Mouse (Mus musculus) heart, embryonic 16.5 days (tissue): ENCODE measurements around the gene Mansc4. TPM values are rescaled to one million over a fixed set of nuclear protein-coding genes. Genes with fewer than 3 reads are reported as not detected.

Source experiments
- ATAC-seq: fragments of 200-750 bp; cut with Nextera tagmentation; replicated peaks from 2 replicates; pipeline ENCODE4 v1.8.0; 2017; ENCODE audit warnings: moderate number of reproducible peaks; ENCODE audit not compliant: insufficient read depth, low FRiP score; ENCODE audit errors: extremely low read depth
- H3K27ac ChIP-seq: fragments of 300-500 bp; sonication (generic); 2 replicates; pipeline ENCODE4 v1.5.1; 2014; ENCODE audit warnings: mild to moderate bottlenecking, low read length, control low read depth, moderate library complexity
- H3K27me3 ChIP-seq: fragments of 300-500 bp; sonication (generic); 2 replicates; pipeline ENCODE4 v1.6.1; 2014; ENCODE audit warnings: low read length, mixed read lengths; ENCODE audit not compliant: control insufficient read depth, insufficient read depth
- H3K36me3 ChIP-seq: fragments of 300-500 bp; sonication (generic); 2 replicates; pipeline ENCODE4 v1.6.1; 2014; ENCODE audit not compliant: control insufficient read depth, insufficient read depth
- H3K4me1 ChIP-seq: fragments of 300-500 bp; sonication (generic); 2 replicates; pipeline ENCODE4 v1.6.1; 2014; ENCODE audit warnings: low read length, mixed read lengths; ENCODE audit not compliant: control insufficient read depth, insufficient read depth
- H3K4me2 ChIP-seq: fragments of 300-500 bp; sonication (generic); 2 replicates; pipeline ENCODE4 v1.6.1; 2014; ENCODE audit warnings: low read depth, mild to moderate bottlenecking, control low read depth, low read length
- H3K4me3 ChIP-seq: fragments of 300-500 bp; sonication (generic); 2 replicates; pipeline ENCODE4 v1.5.1; 2014; ENCODE audit warnings: mild to moderate bottlenecking, control low read depth, low read length
- H3K9ac ChIP-seq: fragments of 300-500 bp; sonication (generic); 2 replicates; pipeline ENCODE4 v1.6.1; 2014; ENCODE audit warnings: low read length, control low read depth
- H3K9me3 ChIP-seq: fragments of 300-500 bp; sonication (generic); replicated peaks from 2 replicates; pipeline ENCODE4 v1.6.1; 2016; ENCODE audit warnings: low read length; ENCODE audit not compliant: control insufficient read depth
- WGBS: fragments of 180-500 bp; shearing (Covaris S2); extraction: QIAGEN DNeasy Blood & Tissue Kit; methylation state at CpG from one replicate; pipeline ENCODE4 v1.1.7; 2014; 5-methylcytosine and 5-hydroxymethylcytosine counted together
- polyA plus RNA-seq: library from polyadenylated mRNA; unstranded; fragments of >200 nt; fragmentation: Nextera tagmentation; extraction: Ambion mirVana; gene quantifications from 2 replicates; pipeline ENCODE4 v1.2.1, GENCODE M21; 2015

Mansc4 gene
- polyA plus RNA-seq, 1 experiment from 2014 or later: 1.2 TPM

DNA sequence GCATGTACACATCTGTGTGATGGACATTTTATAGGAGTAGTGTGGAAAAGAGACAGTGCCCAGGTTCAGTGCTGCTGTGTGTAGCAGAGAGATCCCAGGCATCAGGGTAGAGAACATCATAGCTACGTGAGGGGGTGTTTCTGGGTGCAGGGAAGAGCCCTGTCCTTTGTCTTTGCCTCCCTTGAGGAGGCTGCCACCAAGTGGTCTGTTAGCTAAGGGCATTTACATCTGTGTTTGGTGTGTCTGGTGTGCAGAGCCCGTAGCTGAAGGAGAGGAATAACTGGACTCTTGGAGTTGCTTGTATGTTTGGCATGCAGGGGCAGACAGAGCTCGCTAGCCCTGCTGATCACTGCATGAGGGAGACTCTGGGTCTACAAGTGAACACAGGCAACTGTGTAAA lies 15.5 kb upstream of the Mansc4 start:
- 89% methylated on average over 3 of the region's 3 CpGs for WGBS
- ATAC-seq: no peak
- Histone ChIP-seq H3K27ac (no peak overlapping the region), H3K9me3 (no peaks in the 10 kb centered on the region), H3K4me2 (no peak overlapping the region), H3K4me3 (no peak overlapping the region), H3K36me3 (peaks cover 5% of the 10 kb centered on the region), H3K4me1 (peaks cover 3% of the 10 kb centered on the region; the same call in 1 of the 2 replicates), H3K9ac (no peak overlapping the region), H3K27me3 (no peaks in the 10 kb centered on the region)

DNA sequence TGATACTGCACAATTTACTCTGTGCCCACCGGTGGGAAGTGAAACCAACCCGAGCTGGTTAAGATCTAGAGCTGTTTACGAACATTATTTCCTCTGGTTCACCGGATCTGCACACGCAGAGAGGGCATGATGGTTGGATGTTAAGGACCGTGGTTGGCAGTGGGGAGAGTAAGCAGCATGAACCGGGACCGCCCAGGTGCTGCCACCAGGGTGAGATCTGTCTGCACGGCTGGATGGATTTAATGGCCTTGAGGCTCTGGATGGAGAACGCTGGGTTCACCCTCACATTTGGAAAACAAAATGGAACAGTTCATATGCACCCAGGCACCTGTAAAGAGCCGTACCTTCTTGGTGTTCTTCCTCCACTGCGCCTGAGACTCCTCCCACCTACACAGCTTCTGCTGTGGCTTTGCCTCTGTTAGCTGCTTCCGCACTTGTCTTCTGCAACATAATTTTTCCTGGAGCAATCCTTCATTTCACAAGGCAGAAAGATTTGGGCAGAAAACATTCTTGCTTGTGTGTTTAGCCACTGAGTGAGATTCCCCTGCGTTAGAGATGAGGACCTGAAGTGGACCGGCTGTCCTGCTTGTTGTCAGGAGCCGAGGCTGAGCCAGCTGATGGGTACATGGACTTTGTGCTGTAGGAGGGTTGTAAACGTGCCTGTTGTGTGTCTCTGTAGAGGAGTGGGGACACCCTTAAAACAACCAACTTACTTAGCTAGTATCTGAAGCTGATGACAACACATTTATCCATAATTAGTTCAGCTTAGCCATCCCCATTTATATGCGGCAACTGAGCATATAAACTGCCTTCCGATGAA lies 12.8 kb upstream of the Mansc4 start:
- Histone ChIP-seq H3K9ac (no peak overlapping the region), H3K4me1 (peaks cover 8% of the 10 kb centered on the region; the same call in 1 of the 2 replicates), H3K4me2 (no peak overlapping the region), H3K27me3 (no peaks in the 10 kb centered on the region), H3K27ac (no peak overlapping the region), H3K4me3 (no peak overlapping the region), H3K36me3 (peaks cover 8% of the 10 kb centered on the region), H3K9me3 (no peaks in the 10 kb centered on the region)
- ATAC-seq: no peak
- WGBS: 76% methylated on average over 19 of the region's 19 CpGs

DNA sequence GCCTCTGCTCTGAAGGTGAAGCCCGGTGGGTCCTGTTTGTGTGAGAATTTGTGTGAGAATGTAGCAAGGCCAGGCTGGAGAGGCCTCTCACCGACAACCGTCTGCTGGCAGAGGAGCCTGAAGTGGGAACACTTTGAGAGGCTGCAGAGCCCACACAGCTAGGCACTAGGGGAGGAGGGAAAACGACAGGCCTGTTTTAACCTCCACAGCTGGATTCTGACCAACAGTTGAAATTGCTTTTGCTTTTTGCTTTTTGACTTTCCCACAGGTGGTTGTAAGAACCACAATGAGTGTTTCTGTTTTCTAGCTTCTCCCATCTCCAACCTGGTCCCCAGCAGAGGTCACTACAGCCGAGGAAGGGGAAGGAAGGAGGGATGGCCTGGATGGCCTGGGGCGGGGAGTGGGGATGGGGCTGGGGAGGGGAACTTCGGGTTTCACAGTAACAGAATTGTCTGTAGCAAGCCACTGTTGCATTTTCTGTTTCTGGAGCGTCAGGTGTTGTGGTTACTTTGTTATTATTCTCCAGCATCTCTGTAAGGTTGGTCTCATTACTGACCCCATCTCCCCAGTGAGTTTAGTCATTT lies 10.6 kb upstream of the Mansc4 start:
- no peaks in the 10 kb centered on the region for H3K9me3 ChIP-seq
- H3K4me1 ChIP-seq: peaks cover 18% of the 10 kb centered on the region
- H3K27me3 ChIP-seq: no peaks in the 10 kb centered on the region
- no peak overlapping the region for H3K9ac ChIP-seq
- no peak overlapping the region for H3K4me3 ChIP-seq
- no peak overlapping the region for H3K4me2 ChIP-seq
- WGBS: 51% methylated on average over 8 of the region's 8 CpGs
- ATAC-seq: no peak
- peak overlapping the region; percentile 9; the same call in 1 of the 2 replicates for H3K27ac ChIP-seq
- H3K36me3 ChIP-seq: peaks cover 7% of the 10 kb centered on the region

DNA sequence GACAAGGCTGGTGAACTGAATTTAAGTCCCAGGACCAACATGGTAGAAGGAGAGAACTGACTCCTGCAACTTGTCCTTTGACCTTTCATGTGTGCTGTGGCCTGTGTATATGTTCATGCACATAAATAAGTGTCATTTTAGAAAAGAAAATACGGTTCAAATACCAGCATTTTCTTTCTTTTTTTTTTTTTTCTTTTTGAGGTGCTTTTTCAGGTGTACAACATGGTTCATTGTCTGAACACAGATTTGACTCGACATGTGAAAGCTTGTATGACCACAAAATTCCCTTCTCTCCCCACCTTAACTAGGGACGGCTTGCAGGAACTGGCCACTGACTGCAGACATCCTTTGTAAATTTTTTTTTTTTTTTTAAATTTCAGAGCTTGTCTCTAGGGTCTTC lies 10.1 kb upstream of the Mansc4 start:
- no peaks in the 10 kb centered on the region for H3K9me3 ChIP-seq
- H3K4me2 ChIP-seq: no peak overlapping the region
- no peak for ATAC-seq
- peak overlapping the region; percentile 9; the same call in 1 of the 2 replicates for H3K27ac ChIP-seq
- peaks cover 21% of the 10 kb centered on the region for H3K4me1 ChIP-seq
- peaks cover 5% of the 10 kb centered on the region for H3K36me3 ChIP-seq
- no peak overlapping the region for H3K4me3 ChIP-seq
- 67% methylated on average over 3 of the region's 3 CpGs for WGBS
- no peaks in the 10 kb centered on the region for H3K27me3 ChIP-seq
- H3K9ac ChIP-seq: no peak overlapping the region

DNA sequence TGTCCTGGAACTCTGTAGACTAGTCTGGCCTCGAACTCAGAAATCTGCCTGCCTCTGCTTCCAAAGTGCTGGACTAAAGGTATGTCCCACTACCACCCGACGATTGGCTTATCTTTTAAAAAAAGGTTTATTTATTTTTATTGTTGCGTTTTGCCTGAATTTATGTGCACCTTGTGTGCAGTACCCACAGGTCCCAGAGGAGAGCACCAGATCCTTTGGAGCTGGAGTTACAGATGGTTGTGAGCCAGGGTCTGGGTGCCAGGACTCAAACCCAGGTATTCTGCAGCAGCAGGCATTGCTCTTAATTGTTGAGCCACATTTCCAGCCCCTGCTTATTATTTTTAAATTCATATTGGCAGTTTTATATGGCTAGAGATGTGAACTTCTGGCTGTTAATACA lies 9.3 kb upstream of the Mansc4 start:
- ATAC-seq: no peak
- Histone ChIP-seq H3K4me2 (no peak overlapping the region), H3K36me3 (peaks cover 3% of the 10 kb centered on the region; the same call in 1 of the 2 replicates), H3K4me3 (no peak overlapping the region), H3K9ac (no peak overlapping the region), H3K27me3 (no peaks in the 10 kb centered on the region), H3K4me1 (peaks cover 21% of the 10 kb centered on the region), H3K27ac (no peak overlapping the region), H3K9me3 (no peaks in the 10 kb centered on the region)
- 95% methylated on average over 4 of the region's 4 CpGs for WGBS

DNA sequence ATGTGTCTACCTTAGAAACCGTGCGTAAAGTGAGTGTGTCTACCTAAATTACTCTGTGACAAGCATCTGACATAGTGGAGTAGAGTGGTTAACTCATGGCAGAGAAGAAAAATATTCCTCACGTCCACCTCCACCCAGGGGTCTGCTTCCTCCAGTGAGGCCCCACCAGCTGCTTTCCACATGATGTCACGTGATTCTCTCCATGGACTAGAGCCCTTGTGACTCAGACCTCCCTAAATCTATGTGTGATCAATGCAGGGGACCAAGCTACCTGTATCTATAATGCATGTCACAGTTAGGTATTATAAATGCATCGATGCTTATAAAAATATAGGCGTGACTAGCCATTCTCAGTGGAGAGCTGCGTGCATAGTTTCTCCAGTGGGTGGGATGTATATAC lies 7.9 kb upstream of the Mansc4 start:
- Histone ChIP-seq H3K36me3 (peaks cover 3% of the 10 kb centered on the region; the same call in 1 of the 2 replicates), H3K27me3 (no peaks in the 10 kb centered on the region), H3K4me3 (no peak overlapping the region), H3K27ac (no peak overlapping the region), H3K9me3 (no peaks in the 10 kb centered on the region), H3K9ac (no peak overlapping the region), H3K4me1 (peaks cover 25% of the 10 kb centered on the region), H3K4me2 (no peak overlapping the region)
- no peak for ATAC-seq
- WGBS: 77% methylated on average over 7 of the region's 7 CpGs

DNA sequence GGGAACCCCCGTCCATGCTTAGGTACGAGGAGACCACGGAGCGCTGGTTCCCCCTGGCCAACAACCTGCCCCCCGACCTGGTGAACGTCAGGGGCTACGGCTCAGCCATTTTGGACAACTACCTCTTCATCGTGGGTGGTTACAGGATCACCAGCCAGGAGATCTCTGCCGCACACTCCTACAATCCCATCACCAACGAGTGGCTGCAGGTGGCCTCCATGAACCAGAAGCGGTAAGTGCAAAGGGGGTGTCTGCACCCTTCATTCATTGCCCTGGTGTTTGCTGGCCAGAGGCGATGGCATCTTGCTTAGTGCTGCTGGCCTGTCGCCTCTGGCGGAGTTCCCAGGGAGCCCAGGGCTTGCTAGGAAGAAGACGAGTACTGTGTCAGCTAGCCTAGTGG lies 5.3 kb upstream of the Mansc4 start:
- 2% methylated on average over 15 of the region's 15 CpGs for WGBS

DNA sequence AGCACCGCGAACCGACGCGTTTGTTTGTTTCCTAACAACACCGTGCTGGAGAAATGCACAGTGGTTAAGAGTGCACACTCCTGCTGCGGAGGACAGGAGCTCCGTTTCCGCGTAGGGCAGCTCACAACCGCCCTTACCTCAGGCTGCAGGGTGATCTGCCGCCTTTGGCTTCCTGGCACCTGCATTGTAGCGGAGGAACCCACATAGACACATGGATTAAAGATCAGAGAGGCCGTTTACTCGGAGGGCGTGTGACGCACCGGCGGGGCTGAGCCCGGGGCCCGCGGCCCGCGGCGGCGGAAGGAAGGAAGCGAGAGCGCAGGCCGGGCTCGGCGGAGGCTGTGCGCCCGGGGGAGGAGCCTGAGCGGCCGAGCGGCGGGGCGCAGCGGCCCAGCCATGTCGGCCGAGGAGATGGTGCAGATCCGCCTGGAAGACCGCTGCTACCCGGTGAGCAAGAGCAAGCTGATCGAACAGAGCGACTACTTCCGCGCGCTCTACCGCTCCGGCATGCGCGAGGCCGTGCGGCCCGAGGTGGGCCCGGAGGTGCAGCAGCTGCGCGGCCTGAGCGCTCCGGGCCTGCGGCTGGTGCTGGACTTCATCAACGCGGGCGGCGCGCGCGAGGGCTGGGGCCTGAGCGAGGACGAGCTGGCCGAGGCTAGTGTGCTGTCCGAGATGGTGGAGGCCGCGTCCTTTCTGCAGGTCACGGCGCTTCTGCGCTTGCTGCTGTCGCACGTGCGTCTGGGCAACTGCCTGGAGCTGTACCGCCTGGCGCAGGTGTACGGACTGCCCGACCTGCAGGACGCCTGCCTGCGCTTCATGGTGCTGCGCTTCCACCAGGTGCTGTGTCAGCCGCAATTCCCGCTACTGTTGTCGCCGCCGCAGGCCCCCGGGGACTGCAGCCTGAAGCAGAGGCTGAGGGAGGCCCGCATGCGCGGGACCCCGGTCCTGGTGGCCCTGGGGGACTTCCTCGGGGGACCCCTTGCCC lies 4.6 kb upstream of the Mansc4 start, which contains the start of gene Klhl42:
Klhl42 (plus strand) TSS at position 244 of the 985 bp plus-strand sequence.
- Histone ChIP-seq H3K36me3 (peaks cover 3% of the 10 kb centered on the region; the same call in 1 of the 2 replicates), H3K9ac (peak within 1 kb of the TSS; percentile 93), H3K4me3 (peak within 1 kb of the TSS; percentile 94), H3K27me3 (no peaks in the 10 kb centered on the region), H3K4me2 (peak within 1 kb of the TSS; percentile 97), H3K4me1 (peaks cover 22% of the 10 kb centered on the region), H3K9me3 (no peaks in the 10 kb centered on the region), H3K27ac (peak within 1 kb of the TSS; percentile 90)
- peak; percentile 91 for ATAC-seq
- under 1% methylated on average over 98 of the region's 99 CpGs for WGBS

More for the DNA sequence above, 5.3 kb upstream of the Mansc4 start:
- peak overlapping the region; percentile 97 for H3K4me2 ChIP-seq
- peak overlapping the region; percentile 93 for H3K9ac ChIP-seq
- H3K4me1 ChIP-seq: peaks cover 20% of the 10 kb centered on the region
- H3K27ac ChIP-seq: peak overlapping the region; percentile 90
- H3K36me3 ChIP-seq: peaks cover 3% of the 10 kb centered on the region; the same call in 1 of the 2 replicates
- H3K4me3 ChIP-seq: peak overlapping the region; percentile 94
- no peaks in the 10 kb centered on the region for H3K9me3 ChIP-seq
- no peak; the same call in 1 of the 2 replicates for ATAC-seq
- no peaks in the 10 kb centered on the region for H3K27me3 ChIP-seq
